Mouse (Mus musculus) E14TG2a.4 (cell line): ENCODE measurements around the gene Tmem63a.
"Not testable (repeated sequence)": the region's sequence is repeated elsewhere in the genome, so short reads cannot be mapped to it uniquely, and the experiment has no call there.

Source experiments
- H3K27me3 ChIP-seq: 2 replicates; pipeline ENCODE4 v1.6.1; 2014; ENCODE audit warnings: low read length, control low read depth; ENCODE audit not compliant: insufficient read depth
- H3K36me3 ChIP-seq: 2 replicates; pipeline ENCODE4 v1.6.1; 2014; ENCODE audit warnings: low read length, control low read depth; ENCODE audit not compliant: insufficient read depth
- H3K4me1 ChIP-seq: replicated peaks from 2 replicates; pipeline ENCODE4 v1.6.1; 2014; ENCODE audit warnings: low read depth, low read length, control low read depth
- H3K4me3 ChIP-seq: replicated peaks from 2 replicates; pipeline ENCODE4 v1.5.1; 2014; ENCODE audit warnings: mild to moderate bottlenecking, low read length
- H3K9me3 ChIP-seq: 2 replicates; pipeline ENCODE4 v1.6.1; 2014; ENCODE audit warnings: low read length, control low read depth
- CTCF ChIP-seq: conservative IDR thresholded peaks from 2 replicates; pipeline ENCODE4 v1.5.1; 2014; ENCODE audit warnings: low read length
- NANOG ChIP-seq: IDR thresholded peaks from 2 replicates; pipeline ENCODE4 v1.6.1; 2014; ENCODE audit warnings: borderline replicate concordance, low read length, mixed read lengths
- POU5F1 ChIP-seq: IDR thresholded peaks from 2 replicates; pipeline ENCODE4 v1.6.1; 2014; ENCODE audit warnings: low read length, borderline replicate concordance

Gene Tmem63a

GRCm38 (mm10) chr1:180942166-180943031 is at the start of gene Tmem63a:
Gene Tmem63a, plus strand, starts transcription at chr1:180942344.
- H3K27me3 ChIP-seq = peaks cover 29% of the 10 kb centered on the region
- TF ChIP-seq CTCF = no peak
- peak within 1 kb of the TSS; percentile 87 for H3K4me3 ChIP-seq

GRCm38 (mm10) chr1:180892808-180893207 is 49.3 kb upstream of the Tmem63a start, which contains the start of gene Lefty2:
Gene Lefty2, plus strand, starts transcription at chr1:180893108.
- Histone ChIP-seq H3K36me3 (peaks cover 39% of the 10 kb centered on the region), H3K4me1 (peaks cover 74% of the 10 kb centered on the region), H3K27me3 (no peaks in the 10 kb centered on the region; the same call in 1 of the 2 replicates), H3K4me3 (peak within 1 kb of the TSS; percentile 81), H3K9me3 (no peaks in the 10 kb centered on the region)
- TF ChIP-seq NANOG = no peak
- TF ChIP-seq POU5F1 = no peak
- no peak for TF ChIP-seq CTCF

More at GRCm38 (mm10) chr1:180942166-180943031, at the start of gene Tmem63a:
- peaks cover 21% of the 10 kb centered on the region for H3K36me3 ChIP-seq
- peaks cover 71% of the 10 kb centered on the region for H3K4me1 ChIP-seq
- no peaks in the 10 kb centered on the region for H3K9me3 ChIP-seq

GRCm38 (mm10) chr1:180894088-180894987 is 47.8 kb upstream of the Tmem63a start:
- H3K9me3 ChIP-seq, H3K27me3 ChIP-seq: not testable (repeated sequence)
- Histone ChIP-seq H3K4me3 (peak overlapping the region; percentile 81), H3K4me1 (peaks cover 69% of the 10 kb centered on the region), H3K36me3 (peaks cover 55% of the 10 kb centered on the region)

- no peaks in the 10 kb centered on the region for H3K27me3 ChIP-seq
- no peak overlapping the region for H3K4me3 ChIP-seq
- peaks cover 46% of the 10 kb centered on the region for H3K36me3 ChIP-seq
- TF ChIP-seq POU5F1 (no peak), CTCF (peak; percentile 84), NANOG (no peak)
- H3K4me1 ChIP-seq = peaks cover 66% of the 10 kb centered on the region
- no peaks in the 10 kb centered on the region for H3K9me3 ChIP-seq
These were observed 41.0 kb upstream of the Tmem63a start for GRCm38 (mm10) chr1:180901107-180901506.

- TF ChIP-seq NANOG = no peak
- H3K9me3 ChIP-seq = no peaks in the 10 kb centered on the region
- H3K4me1 ChIP-seq = peaks cover 70% of the 10 kb centered on the region
- H3K4me3 ChIP-seq = peak overlapping the region; percentile 94
- peaks cover 46% of the 10 kb centered on the region for H3K36me3 ChIP-seq
- no peaks in the 10 kb centered on the region for H3K27me3 ChIP-seq
These were observed 39.2 kb upstream of the Tmem63a start for GRCm38 (mm10) chr1:180902915-180903314.

GRCm38 (mm10) chr1:180903666-180904038 is 38.5 kb upstream of the Tmem63a start:
- H3K4me3 ChIP-seq = peak overlapping the region; percentile 94
- peaks cover 78% of the 10 kb centered on the region for H3K4me1 ChIP-seq
- TF ChIP-seq NANOG (no peak), POU5F1 (no peak), CTCF (no peak)
- H3K9me3 ChIP-seq = no peaks in the 10 kb centered on the region
- H3K27me3 ChIP-seq = no peaks in the 10 kb centered on the region
- H3K36me3 ChIP-seq = peaks cover 46% of the 10 kb centered on the region

- H3K27me3 ChIP-seq = no peaks in the 10 kb centered on the region
- TF ChIP-seq POU5F1 (no peak), CTCF (no peak), NANOG (no peak)
- H3K9me3 ChIP-seq = no peaks in the 10 kb centered on the region
- H3K4me1 ChIP-seq = peaks cover 83% of the 10 kb centered on the region
- peaks cover 46% of the 10 kb centered on the region for H3K36me3 ChIP-seq
- peak within 1 kb of the TSS; percentile 94 for H3K4me3 ChIP-seq
These were observed 37.9 kb upstream of the Tmem63a start, which contains the start of gene Pycr2 for GRCm38 (mm10) chr1:180904039-180904814. Gene Pycr2, plus strand, starts transcription at chr1:180904293.

GRCm38 (mm10) chr1:180904815-180905080 is 37.4 kb upstream of the Tmem63a start:
- H3K27me3 ChIP-seq = no peaks in the 10 kb centered on the region
- peak overlapping the region; percentile 94 for H3K4me3 ChIP-seq
- TF ChIP-seq CTCF = no peak
- no peak for TF ChIP-seq POU5F1
- no peak for TF ChIP-seq NANOG
- H3K4me1 ChIP-seq = peaks cover 84% of the 10 kb centered on the region
- no peaks in the 10 kb centered on the region for H3K9me3 ChIP-seq
- H3K36me3 ChIP-seq = peaks cover 43% of the 10 kb centered on the region
